Mouse (Mus musculus) left cerebral cortex, postnatal 14 days (tissue): ENCODE results near the gene Fchsd2. TPM values are rescaled to one million over a fixed set of nuclear protein-coding genes. Genes with fewer than 3 reads are reported as not detected.

Source experiments
- DNase-seq, 2 experiments: peaks; one replicate each; pipeline ENCODE4 v3.0.0; 2021 to 2022; ENCODE audit warnings: low spot score in 2 of 2, mixed read lengths in 1 of 2
- intact Hi-C: fragments of 180-260 bp; cut with DNase I; formaldehyde crosslinking; loops from one replicate; pipeline ENCODE4 v1.15.1; 2025
- total RNA-seq, 2 experiments: library from RNA; stranded (reverse); gene quantifications; 2 replicates each; pipeline ENCODE4 v1.2.3; 2021

Fchsd2 gene
- total RNA-seq, 2 experiments from 2014 or later: 45.1 to 51.7 TPM

- DNase-seq: no peak
- intact Hi-C loops: no loop called here
Observed at GRCm38 (mm10) chr7:101249173-101249572, 156.5 kb downstream of the Fchsd2 start.

- DNase-seq: no peak
- intact Hi-C loops: no loop called here
Observed at GRCm38 (mm10) chr7:101253071-101253470, 160.4 kb downstream of the Fchsd2 start.

GRCm38 (mm10) chr7:101258482-101258881 is 165.8 kb downstream of the Fchsd2 start:
- DNase-seq: no peak
- intact Hi-C loops: no loop called here

GRCm38 (mm10) chr7:101261941-101262546 is 169.4 kb downstream of the Fchsd2 start:
- no peak for DNase-seq
- intact Hi-C loops: no loop called here

- no peak for DNase-seq
- intact Hi-C loops: no loop called here
Observed at GRCm38 (mm10) chr7:101263511-101263910, 170.8 kb downstream of the Fchsd2 start.

- intact Hi-C loops: no loop called here
- DNase-seq: peak; percentile 31 to 65
Observed at GRCm38 (mm10) chr7:101267457-101268259, 175.0 kb downstream of the Fchsd2 start.

GRCm38 (mm10) chr7:101271602-101272001 is 178.9 kb downstream of the Fchsd2 start:
- intact Hi-C loops: loop anchor here (5.0 kb wide), 1 partner anchor 209 kb away; no protein-coding TSS in a partner anchor
- DNase-seq: peak in 1 of 2 experiments; percentile 33

- no peak for DNase-seq
- intact Hi-C loops: loop anchor here (5.0 kb wide), 1 partner anchor 210 kb away; no protein-coding TSS in a partner anchor
Observed at GRCm38 (mm10) chr7:101272466-101273160, 179.9 kb downstream of the Fchsd2 start.

- intact Hi-C loops: no loop called here
- no peak for DNase-seq
Observed at GRCm38 (mm10) chr7:101282721-101283120, 190.1 kb downstream of the Fchsd2 start.

GRCm38 (mm10) chr7:101284504-101284903 is 191.8 kb downstream of the Fchsd2 start:
- DNase-seq: no peak
- intact Hi-C loops: no loop called here

- DNase-seq: no peak
- intact Hi-C loops: no loop called here
Observed at GRCm38 (mm10) chr7:101286891-101287290, 194.2 kb downstream of the Fchsd2 start.

- intact Hi-C loops: loop anchor here (2.0 kb wide), 1 partner anchor 227 kb away; no protein-coding TSS in a partner anchor
- DNase-seq: no peak
Observed at GRCm38 (mm10) chr7:101287820-101288219, 195.2 kb downstream of the Fchsd2 start.

- intact Hi-C loops: loop anchor here (2.0 kb wide), 1 partner anchor 228 kb away; no protein-coding TSS in a partner anchor
- peak; percentile 61 to 63 for DNase-seq
Observed at GRCm38 (mm10) chr7:101288436-101288835, 195.8 kb downstream of the Fchsd2 start.

GRCm38 (mm10) chr7:101290401-101290800 is 197.7 kb downstream of the Fchsd2 start:
- no peak for DNase-seq
- intact Hi-C loops: no loop called here

- intact Hi-C loops: no loop called here
- DNase-seq: no peak
Observed at GRCm38 (mm10) chr7:101291211-101291610, 198.5 kb downstream of the Fchsd2 start.

- intact Hi-C loops: no loop called here
- no peak for DNase-seq
Observed at GRCm38 (mm10) chr7:101291641-101292040, 199.0 kb downstream of the Fchsd2 start.

- intact Hi-C loops: no loop called here
Observed at GRCm38 (mm10) chr7:101292086-101292485, 199.4 kb downstream of the Fchsd2 start.

GRCm38 (mm10) chr7:101292696-101293095 is 200.0 kb downstream of the Fchsd2 start:
- DNase-seq: no peak
- intact Hi-C loops: no loop called here

More at GRCm38 (mm10) chr7:101292086-101292485, 199.4 kb downstream of the Fchsd2 start:
- no peak for DNase-seq

- DNase-seq: no peak
- intact Hi-C loops: no loop called here
Observed at GRCm38 (mm10) chr7:101293138-101293537, 200.5 kb downstream of the Fchsd2 start.

GRCm38 (mm10) chr7:101293611-101294010 is 200.9 kb downstream of the Fchsd2 start:
- DNase-seq: no peak
- intact Hi-C loops: no loop called here
